Mouse (Mus musculus) heart, embryonic 11.5 days (tissue): Measurements from ENCODE around the gene Tcte2. TPM values are rescaled to one million over a fixed set of nuclear protein-coding genes. Genes with fewer than 3 reads are reported as not detected.
A peak's percentile ranks its signal among the peaks of the same experiment; 100 is the strongest.

Experiments
- ATAC-seq: fragments of 200-750 bp; cut with Nextera tagmentation; replicated peaks from 2 replicates; pipeline ENCODE4 v1.8.0; 2017; ENCODE audit warnings: moderate library complexity; ENCODE audit not compliant: insufficient number of reproducible peaks, low FRiP score, low TSS enrichment
- H3K27ac ChIP-seq: fragments of 300-500 bp; sonication (generic); 2 replicates; pipeline ENCODE4 v1.5.1; 2014; ENCODE audit warnings: mild to moderate bottlenecking, low read depth, low read length
- H3K27me3 ChIP-seq: fragments of 300-500 bp; sonication (generic); 2 replicates; pipeline ENCODE4 v1.6.1; 2014; ENCODE audit warnings: mild to moderate bottlenecking, low read length, mixed read lengths; ENCODE audit not compliant: control insufficient read depth, insufficient read depth
- H3K36me3 ChIP-seq: fragments of 300-500 bp; sonication (generic); 2 replicates; pipeline ENCODE4 v1.6.1; 2014; ENCODE audit warnings: mild to moderate bottlenecking, low read length, moderate library complexity, mixed read lengths; ENCODE audit not compliant: control insufficient read depth, insufficient read depth
- H3K4me1 ChIP-seq: fragments of 300-500 bp; sonication (generic); 2 replicates; pipeline ENCODE4 v1.6.1; 2014; ENCODE audit warnings: low read length; ENCODE audit not compliant: control insufficient read depth, insufficient read depth
- H3K4me2 ChIP-seq: fragments of 300-500 bp; sonication (generic); 2 replicates; pipeline ENCODE4 v1.6.1; 2014; ENCODE audit warnings: mild to moderate bottlenecking, moderate library complexity
- H3K4me3 ChIP-seq: fragments of 300-500 bp; sonication (generic); 2 replicates; pipeline ENCODE4 v1.5.1; 2014; ENCODE audit warnings: low read depth, low read length
- H3K9ac ChIP-seq: fragments of 300-500 bp; sonication (generic); 2 replicates; pipeline ENCODE4 v1.6.1; 2014; ENCODE audit warnings: mild to moderate bottlenecking, low read depth, low read length, moderate library complexity
- H3K9me3 ChIP-seq: fragments of 300-500 bp; sonication (generic); replicated peaks from 2 replicates; pipeline ENCODE4 v1.6.1; 2016; ENCODE audit warnings: low read length; ENCODE audit not compliant: control insufficient read depth
- WGBS: fragments of 180-500 bp; shearing (Covaris S2); extraction: QIAGEN DNeasy Blood & Tissue Kit; methylation state at CpG from one replicate; pipeline ENCODE4 v1.1.7; 2014; ENCODE audit not compliant: insufficient replicate concordance; 5-methylcytosine and 5-hydroxymethylcytosine counted together
- polyA plus RNA-seq: library from polyadenylated mRNA; unstranded; fragments of >200 nt; fragmentation: Nextera tagmentation; extraction: Ambion mirVana; gene quantifications from 2 replicates; pipeline ENCODE4 v1.2.1, GENCODE M21; 2014

Tcte2 gene
- polyA plus RNA-seq, 1 experiment from 2014 or later = 5.5 TPM

DNA sequence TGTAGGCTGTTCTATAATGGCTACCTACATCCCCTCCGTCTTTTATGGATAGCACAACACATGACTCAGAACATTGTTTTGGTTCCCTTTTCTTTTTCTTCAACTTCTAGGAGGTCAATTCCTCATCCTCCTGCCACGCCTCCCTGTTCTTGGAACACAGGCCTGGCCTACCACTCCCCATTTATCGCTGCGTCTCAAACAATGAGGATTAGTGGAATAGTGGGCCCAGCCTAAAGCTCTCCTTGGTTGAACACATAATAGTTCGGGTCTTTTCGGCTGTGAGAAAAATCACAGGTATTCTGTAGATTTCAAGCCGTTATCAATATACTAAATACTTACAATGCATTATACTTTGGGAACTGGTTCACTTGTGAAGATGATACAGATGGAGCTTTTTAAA lies 3.0 kb downstream of the Tcte2 start:
- Histone ChIP-seq H3K4me1 (peaks cover 15% of the 10 kb centered on the region; the same call in 1 of the 2 replicates), H3K9me3 (no peaks in the 10 kb centered on the region), H3K27ac (peak overlapping the region; percentile 94; the same call in 1 of the 2 replicates), H3K9ac (peak overlapping the region; percentile 95), H3K27me3 (no peaks in the 10 kb centered on the region), H3K4me3 (peak overlapping the region; percentile 89; the same call in 1 of the 2 replicates), H3K4me2 (peak overlapping the region; percentile 86), H3K36me3 (no peaks in the 10 kb centered on the region)
- 80% methylated on average over 7 of the region's 7 CpGs for WGBS
- no peak for ATAC-seq

DNA sequence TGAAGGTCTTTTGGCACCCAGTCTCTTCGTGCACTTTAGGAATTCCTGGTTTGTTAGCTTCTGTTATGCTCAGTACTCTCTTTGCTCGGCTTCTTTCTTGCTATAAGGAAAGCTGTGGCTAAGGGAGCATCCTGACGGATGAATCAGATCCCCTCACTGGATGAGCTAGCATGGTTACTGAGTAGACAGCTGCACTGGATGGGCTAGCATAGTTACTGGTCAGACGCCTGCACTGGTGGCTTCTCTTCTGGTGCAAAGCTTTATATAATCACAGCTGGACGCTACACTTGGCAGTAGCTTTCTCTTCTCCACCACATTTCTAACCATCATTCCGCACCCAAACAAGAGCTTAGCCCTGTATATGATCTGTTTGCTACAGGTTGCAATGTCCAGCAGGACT lies 6.7 kb downstream of the Tcte2 start:
- Histone ChIP-seq H3K27me3 (no peaks in the 10 kb centered on the region), H3K4me3 (no peak overlapping the region), H3K9ac (no peak overlapping the region), H3K4me2 (no peak overlapping the region), H3K36me3 (no peaks in the 10 kb centered on the region), H3K4me1 (peaks cover 8% of the 10 kb centered on the region; the same call in 1 of the 2 replicates), H3K9me3 (no peaks in the 10 kb centered on the region), H3K27ac (no peak overlapping the region)
- ATAC-seq = no peak
- 71% methylated on average over 6 of the region's 6 CpGs for WGBS

DNA sequence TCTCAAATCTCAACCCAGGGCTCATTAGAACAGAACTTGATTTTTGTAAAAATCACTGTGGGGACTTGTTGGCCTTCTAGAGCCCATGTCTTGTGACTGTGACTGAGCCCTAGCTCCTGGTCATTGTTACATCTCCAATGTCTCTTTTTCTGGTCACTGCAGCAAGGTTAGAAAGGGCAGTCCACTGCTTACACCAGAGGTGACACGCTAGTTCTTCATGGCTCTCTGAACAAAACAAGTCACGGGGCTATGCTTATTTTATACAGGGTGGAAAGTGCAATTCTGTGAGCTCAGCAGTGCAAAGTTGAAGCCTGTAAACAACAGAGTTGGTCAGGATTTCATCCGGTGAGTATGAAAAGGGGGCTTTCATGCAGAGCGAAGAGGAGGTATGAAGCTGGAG lies 7.7 kb downstream of the Tcte2 start:
- Histone ChIP-seq H3K4me2 (no peak overlapping the region), H3K4me1 (peaks cover 4% of the 10 kb centered on the region; the same call in 1 of the 2 replicates), H3K36me3 (no peaks in the 10 kb centered on the region), H3K27ac (no peak overlapping the region), H3K4me3 (no peak overlapping the region), H3K9ac (no peak overlapping the region), H3K27me3 (no peaks in the 10 kb centered on the region), H3K9me3 (no peaks in the 10 kb centered on the region)
- no peak for ATAC-seq
- 85% methylated on average over 4 of the region's 4 CpGs for WGBS

- Histone ChIP-seq H3K27me3 (no peaks in the 10 kb centered on the region), H3K27ac (no peak overlapping the region), H3K4me1 (peaks cover 14% of the 10 kb centered on the region), H3K9ac (no peak overlapping the region), H3K36me3 (no peaks in the 10 kb centered on the region), H3K4me2 (no peak overlapping the region), H3K4me3 (no peak overlapping the region), H3K9me3 (no peaks in the 10 kb centered on the region)
- 89% methylated on average over 4 of the region's 4 CpGs for WGBS
- ATAC-seq = no peak
These were observed 12.6 kb downstream of the Tcte2 start for GRCm38 (mm10) chr17:13749027-13749426.

DNA sequence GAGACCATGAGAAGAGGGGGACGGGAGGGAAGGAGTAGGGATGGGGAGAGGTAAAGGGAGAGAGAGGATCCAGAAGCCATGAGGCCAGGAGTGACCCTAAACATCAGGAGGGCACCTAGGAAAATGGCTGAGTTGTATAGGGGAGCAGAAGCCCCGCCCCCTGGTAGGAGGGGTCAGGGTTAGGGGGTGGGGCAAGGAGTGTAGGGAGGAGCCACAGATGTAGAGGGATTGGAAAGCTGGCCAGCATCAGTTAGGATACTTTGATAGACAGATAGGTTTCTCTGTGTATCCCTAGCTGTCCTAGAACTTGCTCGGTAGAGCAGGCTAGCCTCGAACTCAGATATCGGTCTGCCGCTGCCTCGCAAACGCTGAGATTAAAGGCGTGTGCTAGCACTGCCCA lies 13.9 kb downstream of the Tcte2 start:
- no peaks in the 10 kb centered on the region for H3K27me3 ChIP-seq
- H3K4me1 ChIP-seq = peaks cover 27% of the 10 kb centered on the region
- no peak overlapping the region for H3K9ac ChIP-seq
- H3K9me3 ChIP-seq = no peaks in the 10 kb centered on the region
- no peaks in the 10 kb centered on the region for H3K36me3 ChIP-seq
- H3K27ac ChIP-seq = no peak overlapping the region
- ATAC-seq = no peak
- H3K4me3 ChIP-seq = no peak overlapping the region
- 88% methylated on average over 9 of the region's 9 CpGs for WGBS
- H3K4me2 ChIP-seq = no peak overlapping the region

GRCm38 (mm10) chr17:13746330-13746729 lies 15.3 kb downstream of the Tcte2 start:
- Histone ChIP-seq H3K4me1 (peaks cover 38% of the 10 kb centered on the region), H3K9me3 (no peaks in the 10 kb centered on the region), H3K36me3 (no peaks in the 10 kb centered on the region), H3K27ac (no peak overlapping the region), H3K27me3 (no peaks in the 10 kb centered on the region), H3K4me3 (no peak overlapping the region), H3K4me2 (no peak overlapping the region), H3K9ac (no peak overlapping the region)
- 60% methylated on average over 6 of the region's 6 CpGs for WGBS
- ATAC-seq = no peak

DNA sequence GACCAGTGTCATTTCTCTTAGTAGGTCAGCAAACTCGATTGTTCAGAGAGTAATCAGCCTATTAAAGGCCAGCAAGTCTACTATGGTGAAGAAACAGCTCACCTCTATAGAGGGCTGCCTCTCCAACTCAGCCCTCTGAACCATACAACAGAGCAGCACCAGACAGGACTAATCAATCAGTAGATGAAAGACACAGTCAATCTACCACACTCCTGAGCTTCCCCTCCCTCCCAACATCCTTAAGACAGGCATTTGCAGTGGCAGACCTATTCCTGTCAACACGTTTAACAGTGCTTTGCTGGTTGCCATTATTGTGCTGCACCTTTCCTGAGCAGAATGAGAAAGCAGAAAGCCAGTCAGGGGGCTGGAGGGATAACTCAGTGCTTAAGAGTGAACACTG lies 16.3 kb downstream of the Tcte2 start:
- H3K4me2 ChIP-seq = no peak overlapping the region
- H3K4me3 ChIP-seq = no peak overlapping the region
- WGBS = 55% methylated on average over 2 of the region's 2 CpGs
- H3K27ac ChIP-seq = 0 out of 2 replicates have a peak overlapping the region, but pooled peaks have one; percentile 29
- peak overlapping the region; percentile 28; the same call in 1 of the 2 replicates for H3K9ac ChIP-seq
- ATAC-seq = no peak
- no peaks in the 10 kb centered on the region for H3K9me3 ChIP-seq
- H3K4me1 ChIP-seq = peaks cover 48% of the 10 kb centered on the region
- no peaks in the 10 kb centered on the region for H3K27me3 ChIP-seq
- no peaks in the 10 kb centered on the region for H3K36me3 ChIP-seq

DNA sequence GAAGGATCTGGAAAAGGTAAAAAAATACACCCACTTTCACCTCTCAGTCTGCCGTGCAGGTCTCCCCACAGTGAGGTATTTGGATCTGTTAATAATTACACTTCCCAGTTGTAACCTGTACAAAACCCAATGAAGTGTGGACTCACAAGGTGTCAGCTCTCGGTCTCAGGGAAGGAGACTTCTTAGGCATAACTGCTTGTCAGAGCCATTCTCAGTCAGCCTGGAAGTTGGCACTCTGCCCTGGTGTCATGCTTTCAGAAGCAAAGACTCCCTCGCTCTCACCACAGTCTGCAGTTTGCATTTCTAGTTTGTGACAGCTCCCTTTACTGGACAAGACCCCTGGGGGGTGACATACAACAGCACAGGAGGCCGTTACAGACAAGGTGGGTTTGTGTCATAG lies 16.8 kb downstream of the Tcte2 start:
- Histone ChIP-seq H3K4me2 (no peak overlapping the region), H3K9ac (no peak overlapping the region), H3K4me1 (peaks cover 48% of the 10 kb centered on the region), H3K27ac (peak overlapping the region; percentile 29; the same call in 1 of the 2 replicates), H3K27me3 (no peaks in the 10 kb centered on the region), H3K4me3 (no peak overlapping the region), H3K36me3 (no peaks in the 10 kb centered on the region), H3K9me3 (no peaks in the 10 kb centered on the region)
- 34% methylated on average over 4 of the region's 4 CpGs for WGBS
- 0 out of 2 replicates have a peak, but pooled peaks have one; percentile 13 for ATAC-seq

- H3K9ac ChIP-seq = no peak overlapping the region
- no peak overlapping the region for H3K4me2 ChIP-seq
- H3K4me1 ChIP-seq = peaks cover 48% of the 10 kb centered on the region
- no peaks in the 10 kb centered on the region for H3K27me3 ChIP-seq
- H3K9me3 ChIP-seq = no peaks in the 10 kb centered on the region
- no peak overlapping the region for H3K27ac ChIP-seq
- ATAC-seq = no peak
- H3K36me3 ChIP-seq = no peaks in the 10 kb centered on the region
- H3K4me3 ChIP-seq = no peak overlapping the region
- WGBS = 70% methylated on average over 6 of the region's 6 CpGs
These were observed 17.4 kb downstream of the Tcte2 start for GRCm38 (mm10) chr17:13744219-13744618.
